Mouse (Mus musculus) kidney, adult 11 months (tissue): ENCODE measurements around the gene Klhdc7a.
A peak's percentile ranks its signal among the peaks of the same experiment; 100 is the strongest.

Source experiments
- DNase-seq: peaks from one replicate; pipeline ENCODE4 v3.0.0; 2022

Gene Klhdc7a

DNA sequence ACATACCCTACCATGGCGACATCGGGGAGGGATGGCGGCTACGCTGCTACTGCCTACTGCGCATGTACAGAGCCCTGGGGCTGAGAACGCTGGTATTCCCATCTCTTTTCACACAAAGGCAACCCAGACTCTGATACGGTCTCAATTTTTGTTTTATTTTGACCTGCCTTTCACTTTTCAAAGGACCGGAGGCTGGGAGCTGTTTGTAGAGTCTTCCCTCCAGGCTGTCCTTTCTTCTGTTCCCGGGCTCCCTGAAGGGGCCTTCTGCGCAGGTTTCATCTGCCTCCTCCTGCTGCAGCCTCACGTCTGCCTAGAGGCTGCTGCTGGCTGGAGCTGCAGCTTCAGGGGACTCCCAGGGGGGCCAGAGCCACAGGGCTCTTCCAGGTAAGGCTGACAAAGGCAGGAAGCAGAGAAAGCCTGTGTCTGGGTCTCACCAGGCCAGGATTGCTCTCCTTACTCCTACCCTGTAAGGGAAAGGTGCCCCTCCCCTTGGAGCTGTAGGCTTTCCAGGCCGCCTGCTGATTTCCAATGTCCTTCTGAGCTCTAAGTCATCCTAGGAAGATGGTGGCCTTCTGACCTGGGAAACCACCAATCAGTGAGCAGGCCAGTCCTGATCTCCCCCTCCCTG is 7.6 kb downstream of the Klhdc7a start:
- no peak for DNase-seq

DNA sequence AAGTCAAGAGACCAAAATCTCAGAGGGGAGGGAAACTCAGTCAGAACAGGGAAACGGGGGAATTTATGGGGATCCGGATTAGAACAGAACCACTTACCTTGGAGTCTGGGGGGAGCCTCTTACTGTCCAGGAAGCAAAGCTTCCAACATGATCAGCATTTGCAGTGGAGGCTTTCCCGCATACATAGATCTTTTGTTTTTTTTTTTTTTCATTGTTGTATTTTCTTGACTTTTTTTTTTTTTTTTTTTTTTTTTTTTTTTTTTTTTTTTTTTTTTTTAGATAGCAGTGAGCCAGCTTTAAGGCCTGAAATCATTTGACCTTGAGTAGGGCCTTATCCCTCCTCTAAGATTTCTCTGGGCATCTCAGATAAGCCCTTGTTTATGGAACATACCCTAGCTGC is 8.6 kb downstream of the Klhdc7a start:
- DNase-seq, result no peak

DNA sequence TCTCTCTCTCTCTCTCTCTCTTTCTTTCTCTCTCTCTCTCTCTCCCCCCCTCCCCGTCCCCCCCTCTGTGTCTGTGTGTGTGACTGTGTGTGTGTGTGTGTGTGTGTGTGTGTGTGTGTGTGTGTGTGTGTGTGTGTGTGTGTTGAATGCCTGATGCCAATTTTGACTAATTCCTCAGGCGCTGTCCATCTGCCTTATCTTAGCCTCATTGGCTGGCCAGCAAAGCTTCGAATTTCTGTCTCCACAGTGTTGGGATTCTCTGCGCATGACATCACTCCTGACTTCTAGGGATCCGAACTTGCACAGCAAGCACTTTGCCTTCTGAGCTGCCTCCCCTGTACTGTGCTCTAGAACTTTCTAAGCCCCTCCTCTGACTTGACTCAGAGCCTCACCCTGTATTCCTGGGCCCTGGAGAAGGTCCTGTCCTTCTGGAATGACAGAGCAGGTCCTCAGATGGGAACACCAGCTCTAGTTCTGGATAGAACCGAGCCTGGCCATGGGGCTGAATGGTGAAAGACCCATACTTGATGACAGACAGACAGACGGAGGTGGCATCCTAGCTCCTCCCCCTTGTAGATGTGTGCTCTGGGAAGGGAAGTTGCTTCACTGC is 16.8 kb downstream of the Klhdc7a start:
- DNase-seq, result no peak

DNA sequence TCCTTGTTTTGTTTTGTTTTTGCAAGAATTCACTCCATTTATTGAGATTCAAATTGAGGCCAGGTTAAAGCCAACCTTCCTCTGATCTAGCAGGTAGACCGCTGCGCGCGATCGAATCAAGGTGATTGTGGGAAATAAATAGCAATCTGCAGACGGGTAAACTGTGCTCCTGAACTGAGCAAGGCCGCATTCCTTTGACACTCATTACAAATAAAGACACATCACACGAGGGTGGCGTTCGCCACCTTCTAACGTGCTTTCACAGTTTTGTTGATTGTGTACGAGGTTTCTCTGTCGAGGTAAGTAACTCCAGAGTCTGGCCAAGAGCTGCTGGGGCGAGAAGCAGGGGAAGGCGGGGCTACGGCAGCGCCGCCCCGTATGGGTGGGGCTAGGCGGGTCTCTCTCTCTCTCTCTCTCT is 17.4 kb downstream of the Klhdc7a start:
- peak; percentile 44 for DNase-seq

DNA sequence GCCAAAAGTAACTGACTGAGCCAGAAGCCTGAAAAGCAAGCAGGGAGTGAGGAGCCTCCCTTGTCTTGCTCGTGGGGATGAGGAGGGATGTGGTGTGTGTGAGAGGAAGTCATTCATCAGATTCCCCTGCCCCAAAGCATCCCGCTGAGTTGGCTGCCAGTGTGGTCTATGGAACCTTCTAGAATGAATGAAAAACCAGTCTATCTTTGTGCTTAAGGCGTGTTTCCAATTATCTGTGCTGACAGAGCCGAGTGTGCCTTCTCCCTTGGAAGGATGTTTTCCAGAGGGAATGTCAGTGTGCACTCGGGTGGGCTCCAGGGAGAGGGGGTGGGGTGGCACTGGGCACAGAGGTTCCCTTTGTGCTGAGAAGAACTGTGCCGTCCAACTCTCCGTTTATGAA is 19.2 kb downstream of the Klhdc7a start:
- DNase-seq, result no peak

DNA sequence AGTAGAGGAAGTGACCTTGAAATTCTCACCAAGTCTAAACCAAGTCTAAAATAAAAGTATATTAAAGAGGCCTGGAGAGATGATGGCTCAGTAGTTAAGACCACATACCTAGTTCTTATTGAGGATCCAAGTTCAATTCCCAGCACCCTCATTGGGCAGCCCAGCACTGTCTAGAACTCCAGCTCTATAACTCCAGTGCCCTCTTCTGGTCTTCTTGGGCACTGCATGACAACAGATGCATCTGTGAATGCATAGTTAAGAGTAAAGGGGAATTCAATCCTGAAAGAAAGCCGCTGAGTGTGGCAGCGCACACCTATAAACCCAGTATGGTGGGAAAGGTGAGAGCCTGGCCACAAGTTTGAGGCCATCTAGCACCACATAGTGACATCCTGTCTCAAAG is 20.5 kb downstream of the Klhdc7a start:
- DNase-seq, result no peak

DNA sequence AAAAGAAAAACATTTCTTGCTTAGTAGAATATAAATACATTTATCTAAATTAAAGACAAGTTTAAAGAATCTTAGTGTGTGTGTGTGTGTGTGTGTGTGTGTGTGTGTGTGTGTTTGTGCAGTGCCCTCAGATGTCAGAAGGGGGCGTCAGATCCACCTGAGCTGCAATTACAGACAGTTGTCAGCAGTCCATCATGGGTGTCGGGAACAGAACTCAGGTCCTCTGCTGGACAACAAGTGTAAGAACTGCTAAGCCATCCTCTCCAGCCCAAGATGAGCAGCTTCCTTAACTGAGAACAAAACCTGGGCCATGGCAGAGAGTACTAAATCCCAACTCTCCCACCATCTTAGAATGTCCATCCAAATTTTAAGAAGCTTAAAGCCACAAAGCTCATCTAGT is 26.0 kb downstream of the Klhdc7a start:
- DNase-seq, result no peak

DNA sequence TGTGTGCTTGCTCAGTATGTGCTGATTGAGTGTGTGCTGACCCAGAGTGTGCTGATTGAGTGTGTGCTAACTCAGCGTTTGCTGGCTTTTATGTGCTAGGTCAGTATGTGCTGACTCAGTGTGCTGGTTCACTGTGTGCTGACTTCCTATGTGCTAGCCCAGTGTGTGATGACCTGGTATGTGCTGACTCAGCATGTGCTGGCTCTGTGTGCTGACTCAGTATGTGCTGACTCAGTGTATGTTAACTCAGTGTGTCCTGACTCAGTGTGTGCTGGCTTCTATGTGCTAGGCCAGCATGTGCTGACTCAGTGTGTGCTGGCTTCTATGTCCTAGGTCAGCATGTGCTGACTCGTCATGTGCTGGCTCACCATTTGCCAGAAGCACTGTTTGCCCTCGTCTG is 32.3 kb downstream of the Klhdc7a start:
- no peak for DNase-seq

DNA sequence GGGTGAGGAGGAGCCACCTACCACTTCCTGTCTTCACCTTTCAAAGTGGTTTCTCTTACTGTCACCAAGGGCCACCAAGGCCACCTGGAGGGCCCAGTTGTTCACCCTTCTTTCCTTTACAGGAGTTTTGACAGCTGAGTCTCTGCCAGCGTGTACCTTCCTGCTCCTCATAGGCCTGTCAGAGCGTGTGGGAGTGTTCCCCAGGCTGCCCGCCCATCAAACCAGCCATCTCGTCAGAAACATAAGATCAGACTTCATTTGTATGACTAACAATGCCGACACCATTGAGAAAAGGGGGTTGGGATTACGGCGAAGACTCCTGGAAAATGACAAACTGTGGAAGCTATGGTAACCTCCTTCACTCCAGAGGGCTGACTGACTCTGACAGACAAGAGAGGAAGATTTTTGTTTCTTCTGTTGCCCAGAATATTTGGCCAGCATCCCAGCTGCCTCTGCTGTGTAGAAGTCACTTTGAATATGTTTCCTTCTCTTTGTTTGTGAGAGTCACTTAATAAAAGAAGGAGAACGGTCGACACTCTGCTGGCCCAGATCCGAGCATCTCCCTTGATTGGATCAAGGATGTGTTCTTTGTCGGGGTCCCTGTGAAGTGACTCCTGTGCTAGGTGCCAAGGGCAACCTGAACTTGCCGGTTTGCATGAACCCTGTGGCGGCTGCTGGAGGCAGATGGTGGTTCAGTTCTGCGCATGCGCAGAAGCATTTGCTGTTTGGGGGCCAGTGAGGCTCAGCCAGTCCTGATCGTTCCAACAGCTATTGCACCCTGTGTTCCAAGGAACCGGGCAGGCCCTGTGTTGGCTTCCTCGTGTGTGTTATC is 34.6 kb downstream of the Klhdc7a start:
- no peak for DNase-seq

DNA sequence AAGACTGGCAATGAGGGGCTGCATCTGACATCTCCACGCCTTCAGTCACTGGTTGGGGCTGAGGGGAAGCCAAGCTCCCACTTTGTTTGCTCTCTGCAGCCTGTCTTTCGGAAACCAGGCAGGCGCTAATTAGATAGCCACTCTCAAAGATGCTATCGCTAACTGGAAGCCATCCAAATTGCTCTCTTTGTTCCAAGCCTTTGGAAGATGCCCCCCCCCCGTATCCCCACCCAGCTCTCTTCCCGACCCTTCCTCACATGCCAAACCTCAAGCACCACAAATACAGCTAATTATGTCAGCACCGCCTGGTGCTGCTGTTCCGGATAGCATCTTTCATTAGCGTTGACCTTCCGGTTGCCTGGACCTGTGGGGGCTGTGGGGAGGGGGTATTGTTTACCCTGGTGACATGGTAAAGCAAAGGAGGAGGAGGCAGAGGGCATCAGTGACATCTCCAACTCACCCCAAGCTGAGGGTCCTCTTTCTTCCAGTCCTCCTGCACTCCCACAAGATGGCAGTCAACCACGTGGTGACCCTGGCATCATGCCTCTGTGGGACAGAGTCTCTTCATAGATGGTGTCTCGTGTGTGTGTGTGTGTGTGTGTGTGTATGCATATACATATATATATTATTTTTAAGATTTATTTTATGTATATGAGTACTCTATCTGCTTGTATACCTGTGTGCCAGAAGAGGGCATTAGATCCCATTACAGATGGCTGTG is 35.9 kb downstream of the Klhdc7a start:
- DNase-seq, result no peak

DNA sequence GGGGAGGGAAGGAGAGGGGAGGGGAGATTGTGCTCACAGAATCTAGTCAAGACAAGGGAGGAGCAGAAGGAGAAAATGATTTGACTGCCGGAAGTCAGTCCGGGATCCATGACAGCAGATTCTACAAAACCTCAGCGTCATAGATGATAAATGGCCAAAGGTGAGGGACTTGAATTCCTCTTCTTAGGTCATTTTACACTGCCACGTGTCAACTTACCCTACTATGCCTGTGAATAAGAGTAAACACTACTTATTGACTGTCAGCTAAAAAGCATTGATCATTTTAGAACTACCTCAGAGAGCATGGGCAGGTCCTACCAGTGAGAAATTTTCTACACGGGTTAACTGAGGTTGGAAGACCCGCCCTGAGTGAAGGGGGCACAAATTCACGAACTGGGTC is 36.9 kb downstream of the Klhdc7a start:
- DNase-seq, result no peak

DNA sequence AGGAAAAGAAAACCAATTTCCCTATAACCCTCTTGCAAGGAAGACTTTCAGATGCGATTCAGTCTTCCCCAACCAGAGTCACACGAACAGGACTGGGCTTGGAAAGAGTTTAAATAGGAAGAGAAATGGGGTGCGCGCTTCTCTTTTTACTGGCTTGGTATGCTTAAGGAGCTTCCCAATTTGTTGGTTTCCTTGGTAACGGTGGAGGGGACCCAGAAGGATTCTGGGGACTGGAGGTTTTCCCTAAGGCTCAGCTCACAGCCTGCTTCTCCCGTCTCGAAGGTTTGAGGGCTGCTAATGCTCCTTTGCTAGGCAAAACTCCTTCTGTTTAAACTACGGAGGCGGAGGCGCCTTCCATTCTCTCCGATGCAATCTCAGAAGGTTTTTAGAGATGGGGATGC is 41.7 kb downstream of the Klhdc7a start:
- DNase-seq, result no peak

DNA sequence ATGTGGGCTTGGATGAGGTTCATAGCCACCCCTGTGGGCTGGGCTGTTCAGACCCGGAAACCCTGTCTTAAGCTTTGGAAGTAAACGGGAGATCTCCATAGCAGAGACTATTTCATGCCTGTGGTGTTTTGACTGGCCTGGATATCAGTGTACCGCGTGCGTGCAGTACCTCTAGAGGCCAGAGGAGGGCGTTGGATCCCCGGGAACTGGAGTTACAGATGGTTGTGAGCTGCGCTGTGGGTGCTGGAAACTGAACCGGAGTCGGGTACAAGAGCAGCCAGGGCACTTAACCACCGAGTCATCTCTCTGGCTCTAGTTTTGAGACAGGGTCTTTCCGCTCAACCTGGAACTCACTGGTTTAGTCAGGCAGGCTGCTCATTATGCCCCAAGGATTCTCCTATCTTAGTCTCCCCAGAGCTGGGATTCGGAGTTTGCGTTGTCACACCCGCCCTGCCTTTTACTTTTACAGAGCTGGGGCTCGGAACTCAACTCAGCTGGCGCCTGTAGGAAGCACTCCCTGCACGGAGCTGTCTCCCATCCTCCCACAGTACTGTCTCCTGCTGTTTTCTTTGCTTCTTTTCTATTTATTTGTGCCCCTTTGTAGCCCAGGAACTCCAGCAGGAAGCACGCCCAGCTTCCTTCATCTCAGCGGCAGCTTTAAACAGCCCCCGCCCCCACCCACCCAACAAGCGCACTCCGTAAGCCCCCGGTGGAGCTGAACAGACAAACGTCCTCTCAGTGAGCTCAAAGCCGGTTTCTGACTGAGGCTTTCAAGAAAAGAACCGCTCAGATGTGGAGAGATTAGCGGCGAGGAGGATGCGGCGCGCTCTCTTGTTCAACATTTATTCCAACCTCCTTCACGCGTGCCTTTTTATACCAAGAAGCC is 42.3 kb downstream of the Klhdc7a start:
- no peak for DNase-seq

DNA sequence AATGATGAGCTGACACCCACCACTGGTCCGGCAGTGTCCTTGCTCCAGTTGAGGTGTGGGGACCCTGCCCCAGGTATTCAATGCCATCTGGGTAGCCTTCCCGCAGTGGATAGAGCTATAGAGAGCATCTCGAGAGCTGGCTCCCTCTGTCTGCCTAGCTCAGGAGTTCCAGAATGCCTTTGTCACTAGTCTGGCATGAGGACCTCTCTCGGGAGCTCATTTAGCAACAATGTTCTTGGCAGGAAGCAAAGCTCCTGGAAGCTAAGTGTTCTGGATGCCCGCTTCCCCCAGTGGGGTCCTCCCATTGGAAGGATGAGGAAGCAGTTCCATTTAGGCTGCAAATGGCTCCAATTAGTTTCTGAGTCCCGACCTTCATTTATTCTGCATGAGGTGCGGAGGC is 51.1 kb downstream of the Klhdc7a start:
- DNase-seq, result no peak
